Mouse (Mus musculus): Measurements from ENCODE around the gene Spz1.
A peak's percentile ranks its signal among the peaks of the same experiment; 100 is the strongest.
"Not testable (repeated sequence)": the region's sequence is repeated elsewhere in the genome, so short reads cannot be mapped to it uniquely, and the experiment has no call there.

The Spz1 gene

DNA sequence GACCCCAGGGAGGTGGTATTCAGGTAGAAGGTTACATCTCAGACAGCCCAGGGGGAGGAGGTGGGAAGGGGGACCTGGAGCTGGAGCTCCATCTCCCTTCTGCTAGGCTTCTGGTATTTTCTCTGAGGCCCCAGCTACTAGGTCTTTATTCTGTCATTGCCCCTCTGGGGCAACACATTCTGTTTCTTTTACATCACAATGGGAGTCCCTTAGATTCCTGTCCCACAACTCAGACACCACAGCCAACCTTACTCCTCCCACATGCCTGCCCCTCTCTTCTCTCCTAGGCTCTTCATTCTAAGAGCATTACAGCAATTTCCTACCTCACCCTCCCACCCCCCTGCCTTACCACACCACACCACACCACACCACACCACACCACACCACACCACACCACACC, at the start of gene Spz1:
TSS of gene Spz1 (minus strand) at position 101 of the 400 bp plus-strand sequence.
- no peak for DNase-seq

DNA sequence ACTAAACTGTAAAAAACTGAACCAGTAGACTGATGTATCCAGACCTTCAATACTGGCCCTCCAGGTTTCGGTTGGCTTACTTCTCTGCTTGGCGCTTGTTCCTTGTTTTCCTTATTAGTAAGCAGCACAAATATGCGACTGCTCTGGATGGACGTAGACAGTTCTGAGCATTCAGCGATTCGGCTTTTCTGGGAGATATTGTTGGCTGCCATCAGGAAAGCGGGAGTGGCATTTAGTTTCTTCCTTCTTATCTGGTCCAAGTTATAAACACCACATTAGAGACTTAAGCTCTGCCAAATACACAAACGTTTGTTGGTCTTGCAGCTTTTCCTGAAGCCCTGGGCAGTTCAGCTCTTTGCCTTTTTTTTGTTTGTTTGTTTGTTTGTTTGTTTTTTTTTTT, 40.5 kb upstream of the Spz1 start:
- DNase-seq, result no peak

DNA sequence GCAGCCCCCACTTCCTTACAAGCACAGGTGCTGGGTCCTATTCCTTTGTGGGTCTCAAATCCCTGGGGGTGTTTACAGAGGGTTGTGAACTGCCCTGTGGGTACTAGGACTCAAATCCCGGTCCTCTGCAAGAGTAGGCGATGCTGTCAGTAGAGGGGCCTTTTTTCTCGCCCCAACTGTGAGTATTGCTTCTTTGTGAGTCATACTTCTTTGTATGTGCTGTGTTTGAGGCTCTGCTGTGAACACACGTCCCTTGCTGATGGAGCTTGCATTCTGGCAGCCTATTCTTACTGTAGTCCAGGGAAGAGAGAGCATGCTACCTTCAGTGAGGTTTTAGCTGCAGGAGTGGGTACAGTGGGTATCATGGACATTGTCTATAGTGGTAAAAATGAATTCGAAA, 39.2 kb upstream of the Spz1 start:
- no peak for DNase-seq

DNA sequence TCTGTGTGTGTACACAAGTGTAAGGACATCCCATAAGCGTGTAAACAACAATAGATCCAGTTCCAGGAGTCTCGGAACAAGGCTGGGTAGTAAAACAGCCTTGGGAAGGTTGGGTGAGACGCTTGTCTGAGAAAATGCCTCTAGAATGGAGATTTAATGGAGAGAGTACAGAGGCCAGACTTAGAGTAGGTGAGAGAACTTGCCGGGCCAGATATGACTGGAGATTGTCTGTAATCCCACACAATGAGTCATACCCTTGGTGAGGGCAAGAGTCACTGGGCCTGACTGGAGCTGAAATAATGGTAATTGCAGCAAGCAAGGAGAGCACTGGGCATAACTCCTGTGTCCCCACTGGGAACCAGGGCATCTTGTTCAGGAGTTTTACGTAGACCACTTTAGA, 37.1 kb upstream of the Spz1 start:
- no peak for DNase-seq

DNA sequence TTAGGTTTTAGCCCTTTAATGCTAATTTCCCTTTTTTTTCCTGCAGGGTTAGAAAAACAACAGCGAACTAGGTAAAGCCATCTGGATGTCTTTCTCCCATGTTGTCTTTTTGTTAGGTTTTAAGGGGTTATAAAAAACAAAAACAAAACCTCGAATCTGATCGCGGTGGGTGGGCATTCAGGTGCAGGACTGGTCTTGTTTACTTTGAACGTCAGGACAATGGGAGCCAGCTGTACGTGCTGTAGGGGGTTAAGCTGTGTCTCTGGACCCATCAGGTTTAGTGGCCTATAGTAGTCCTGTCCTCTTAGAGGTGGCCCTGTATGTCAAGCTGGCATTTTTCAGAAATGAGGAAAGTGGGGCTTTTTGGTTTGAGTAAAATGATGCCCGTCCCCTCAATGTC, 35.9 kb upstream of the Spz1 start:
- DNase-seq, result no peak

DNA sequence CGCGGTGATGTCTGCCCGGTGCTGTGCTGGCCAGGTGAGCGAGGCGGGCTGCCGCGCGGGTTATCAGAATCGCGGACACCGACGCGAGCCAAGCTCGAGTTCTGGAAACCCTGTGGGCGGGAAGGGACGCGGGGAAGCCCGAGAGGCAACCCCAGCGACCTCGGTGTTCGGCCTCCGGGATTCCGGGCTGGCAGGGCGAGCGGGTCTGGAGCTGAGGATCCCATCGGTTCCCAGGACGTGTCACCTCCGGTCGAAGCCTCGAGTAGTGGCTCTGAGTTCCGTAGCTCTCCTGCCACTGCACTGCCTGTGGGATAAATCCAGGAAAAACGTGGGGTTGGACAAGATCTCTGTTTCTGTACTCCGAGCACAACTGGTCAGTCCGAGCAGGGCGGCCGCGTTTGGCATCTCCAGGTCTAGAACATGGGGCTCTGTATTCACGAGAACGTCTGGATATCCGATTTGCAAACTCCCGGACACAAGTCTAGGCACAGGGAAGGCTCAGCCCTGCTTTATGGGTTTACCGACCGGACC, 35.3 kb upstream of the Spz1 start:
- DNase-seq, result no peak

DNA sequence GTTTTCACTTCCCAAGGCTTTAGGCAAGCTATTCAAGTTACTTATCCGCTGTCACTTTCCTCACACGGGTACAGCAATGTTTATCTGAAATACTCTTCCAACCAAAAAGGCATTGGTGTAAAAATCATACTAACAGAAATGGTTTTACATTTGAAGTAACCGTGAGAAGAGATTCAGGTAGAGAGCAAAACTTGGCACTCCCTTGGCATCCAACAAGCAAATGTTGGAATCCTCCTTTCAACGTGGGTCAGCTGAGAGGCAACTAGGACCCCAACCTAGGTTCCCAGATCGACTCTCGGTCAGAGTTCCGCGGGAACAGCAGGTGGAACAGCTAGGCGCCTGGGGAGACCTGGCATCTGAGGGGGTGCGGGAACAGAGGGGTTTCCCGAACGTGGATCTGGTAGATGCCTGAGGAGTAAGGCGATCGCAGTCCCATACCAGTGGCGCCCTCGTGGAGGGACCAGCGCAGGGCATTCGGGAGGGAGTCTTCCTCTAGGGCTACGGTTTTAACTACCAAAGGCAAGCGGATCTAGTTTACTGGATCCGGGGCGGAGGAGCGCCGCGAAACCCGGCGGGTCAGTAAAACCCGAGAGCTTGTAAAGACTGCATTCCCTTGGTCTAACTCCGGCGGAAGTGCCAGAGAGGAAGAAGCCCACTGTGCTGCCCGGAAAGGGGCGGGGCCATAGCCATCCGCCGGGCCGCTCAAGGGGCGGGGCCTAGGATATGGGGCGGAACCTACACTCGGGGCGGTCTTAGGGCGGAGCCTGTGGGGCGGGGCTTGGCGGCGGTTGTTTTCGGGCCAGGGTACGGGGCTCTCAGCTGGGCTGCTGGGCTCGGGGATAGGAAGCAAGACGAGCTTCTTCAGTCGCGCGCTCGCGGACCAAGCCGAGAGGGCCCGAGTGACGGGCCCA, 34.6 kb upstream of the Spz1 start, which contains the start of gene Serinc5:
TSS of gene Serinc5 (plus strand) at position 781 of the 911 bp plus-strand sequence.
- peak; percentile 93 for DNase-seq

DNA sequence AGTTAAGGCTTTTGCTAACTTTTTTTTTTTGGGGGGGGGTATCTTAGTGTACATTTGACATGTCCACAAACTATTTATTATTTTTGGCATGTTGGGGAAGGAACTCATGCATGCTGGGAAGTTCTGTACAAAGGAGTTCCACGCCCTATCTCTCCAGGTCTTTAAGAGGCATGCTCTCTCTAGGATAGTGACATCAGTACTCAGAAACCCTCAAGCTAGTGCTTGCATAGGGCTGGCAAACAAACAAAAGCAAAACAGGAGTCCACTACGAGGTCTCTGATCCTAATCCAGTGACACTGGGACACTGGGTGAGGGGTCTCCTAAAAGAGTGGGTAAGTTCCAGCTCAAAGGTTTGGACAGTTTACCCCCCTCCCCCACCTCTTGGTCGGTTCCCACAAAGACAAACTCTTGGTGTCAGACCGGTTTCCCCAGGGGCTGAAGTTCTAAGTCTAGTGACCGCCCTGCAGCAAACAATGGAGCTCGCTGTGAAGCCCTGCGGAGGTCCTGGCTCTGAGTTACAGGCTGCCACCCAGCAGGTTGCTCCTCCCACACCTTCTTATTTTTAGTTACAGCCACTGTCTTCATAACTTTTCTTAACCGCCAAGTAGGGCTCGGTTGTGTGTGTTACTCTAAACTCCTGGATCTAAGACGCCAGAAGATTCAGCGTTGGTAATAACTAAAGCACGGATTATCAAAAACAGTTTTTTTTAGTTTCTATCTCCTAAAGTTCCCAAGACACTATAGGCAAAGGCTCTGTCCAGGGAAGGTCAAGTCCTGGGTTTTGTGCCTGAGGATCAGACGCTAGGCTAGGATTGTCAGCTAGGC, 33.7 kb upstream of the Spz1 start:
- DNase-seq, result peak; percentile 34

DNA sequence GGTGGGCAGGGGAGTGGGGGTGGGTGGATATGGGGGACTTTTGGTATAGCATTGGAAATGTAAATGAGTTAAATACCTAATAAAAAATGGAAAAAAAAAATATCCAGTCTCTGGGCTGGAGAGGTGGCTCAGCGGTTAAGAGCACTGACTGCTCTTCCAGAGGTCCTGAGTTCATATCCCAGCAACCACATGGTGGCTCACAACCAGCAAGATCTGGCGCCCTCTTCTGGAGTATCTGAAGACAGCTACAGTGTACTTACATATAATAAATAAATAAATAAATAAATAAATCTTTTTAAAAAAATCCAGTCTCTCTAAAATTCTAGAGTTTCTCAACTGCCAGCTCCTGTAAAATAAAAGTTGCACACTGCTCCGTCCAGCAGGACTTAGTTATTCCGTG, 29.3 kb upstream of the Spz1 start:
- DNase-seq, result not testable (repeated sequence)

DNA sequence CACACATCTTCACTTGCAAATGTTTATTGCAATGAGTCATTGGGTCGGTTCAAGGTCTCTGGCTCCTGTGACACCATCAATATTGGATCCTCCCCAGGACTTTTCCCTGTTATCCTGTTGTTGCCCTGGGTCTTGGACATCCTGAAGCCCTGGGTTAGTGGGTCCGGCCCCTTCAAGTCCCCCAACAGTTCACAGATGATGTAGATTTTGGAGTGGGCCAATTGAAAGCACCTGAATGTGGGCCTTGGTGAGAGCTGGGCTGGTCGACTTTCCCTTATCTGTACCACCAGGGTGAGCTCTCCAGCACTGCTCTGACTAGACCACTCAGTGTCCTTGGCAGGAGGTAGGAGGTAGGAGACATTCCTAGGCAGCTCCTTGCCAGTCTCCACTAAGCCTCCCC, 19.5 kb upstream of the Spz1 start:
- DNase-seq, result no peak

DNA sequence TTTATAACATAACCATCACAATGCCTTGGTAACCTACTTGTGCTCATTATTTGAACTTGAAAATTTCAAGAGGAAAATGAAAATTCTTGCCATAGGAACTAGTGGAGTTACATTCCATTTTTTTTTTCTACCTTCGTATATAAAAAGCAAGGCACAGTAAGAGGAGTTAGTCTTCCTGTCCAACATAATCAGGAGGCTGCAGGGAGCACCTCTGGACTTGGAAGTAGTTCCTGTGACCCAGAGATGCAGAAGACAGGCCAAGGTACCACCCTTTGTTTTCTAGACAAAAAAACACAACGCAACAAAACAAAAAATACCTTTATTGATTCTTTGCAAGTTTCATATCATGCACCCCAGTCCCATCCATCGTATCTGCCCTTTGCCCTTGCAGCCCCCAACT, 18.9 kb upstream of the Spz1 start:
- DNase-seq, result no peak

DNA sequence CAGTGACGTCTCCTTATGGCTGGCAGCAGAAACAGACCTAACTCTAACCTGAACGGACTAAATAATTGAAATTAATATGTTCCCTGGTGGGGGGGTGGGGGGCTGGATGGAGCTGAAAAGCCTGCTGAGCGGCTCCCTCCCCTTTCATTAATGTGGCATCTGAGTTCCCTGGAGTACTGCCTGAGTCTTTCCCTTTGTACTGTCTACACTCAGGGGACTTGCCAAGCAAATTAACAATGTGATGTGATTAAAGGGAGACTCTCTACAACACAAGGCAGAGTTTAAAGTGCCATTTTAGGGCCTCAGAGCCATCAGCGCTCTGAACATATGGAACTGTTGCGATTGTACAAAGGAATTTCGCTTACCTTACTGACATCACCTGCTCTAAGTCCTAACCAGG, 18.5 kb upstream of the Spz1 start:
- no peak for DNase-seq

DNA sequence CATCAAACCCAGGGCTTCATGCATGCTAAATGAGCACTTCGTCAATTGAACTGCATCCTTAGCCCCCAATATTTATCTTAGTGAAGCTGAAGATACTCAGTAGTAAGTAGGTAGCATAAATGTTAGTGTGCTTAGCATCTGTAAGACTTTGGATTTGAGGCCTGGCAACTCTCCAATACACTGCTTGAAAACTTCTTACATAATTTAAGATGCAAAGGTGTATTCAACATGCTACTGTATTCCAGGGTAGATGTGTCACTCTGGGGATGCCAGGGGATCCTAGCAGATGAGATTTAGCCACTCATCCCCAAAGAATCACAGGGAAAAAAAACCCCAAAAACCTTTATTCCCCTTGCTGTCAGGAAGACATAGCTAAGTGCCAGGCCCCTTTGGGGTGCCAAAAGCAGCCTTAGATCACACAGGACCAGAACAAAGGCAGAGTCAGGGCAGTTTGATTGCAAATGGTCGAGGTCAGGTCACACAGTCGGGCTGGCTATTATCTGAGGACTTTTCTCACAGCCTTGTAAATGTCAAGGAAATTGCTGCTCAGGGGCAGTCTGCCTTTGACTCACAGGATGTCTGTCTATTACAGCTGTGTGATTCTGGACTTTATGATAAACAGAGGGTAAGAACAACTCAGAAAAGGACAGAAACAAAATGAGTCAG, 17.9 kb upstream of the Spz1 start:
- DNase-seq, result no peak

DNA sequence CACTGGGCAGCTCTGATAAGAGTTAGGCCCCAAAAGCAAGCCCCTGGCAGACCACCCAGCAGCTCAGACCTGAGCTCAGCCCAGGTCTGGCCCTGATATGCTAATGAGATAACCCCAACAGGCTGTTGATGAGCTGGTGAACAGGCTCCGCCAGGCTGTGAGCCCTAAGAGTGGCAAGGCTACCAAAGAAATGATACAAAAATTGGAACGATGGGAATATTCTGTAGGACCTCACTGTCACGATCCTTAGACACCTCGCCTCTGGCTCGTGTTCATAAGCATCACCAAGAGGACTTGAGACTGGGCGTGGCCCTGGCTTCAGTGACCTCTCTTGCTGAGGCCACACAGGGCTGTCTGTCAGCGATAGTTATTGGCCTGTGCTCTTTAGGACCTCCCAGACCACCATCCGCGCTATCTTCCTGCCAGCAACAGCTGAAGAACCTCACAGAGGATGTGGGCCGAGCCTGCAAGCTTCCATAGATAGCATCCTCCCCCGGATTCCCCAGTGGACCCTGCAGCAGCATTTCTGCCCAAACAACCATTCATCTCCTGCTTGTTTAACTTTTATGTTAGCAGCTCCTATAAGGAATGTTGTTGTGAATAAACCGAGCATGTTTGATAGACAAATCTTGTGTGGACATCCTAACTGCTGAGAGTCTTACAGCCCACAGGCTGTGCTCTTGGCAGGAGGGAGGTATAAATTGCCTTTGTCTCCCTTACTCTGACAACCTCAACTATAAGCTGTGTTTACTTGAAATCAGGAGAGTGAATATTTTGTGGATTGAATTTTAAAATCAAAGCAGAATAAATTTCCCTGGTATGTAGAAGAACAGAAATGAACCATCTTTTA, 17.0 kb upstream of the Spz1 start:
- DNase-seq, result no peak

DNA sequence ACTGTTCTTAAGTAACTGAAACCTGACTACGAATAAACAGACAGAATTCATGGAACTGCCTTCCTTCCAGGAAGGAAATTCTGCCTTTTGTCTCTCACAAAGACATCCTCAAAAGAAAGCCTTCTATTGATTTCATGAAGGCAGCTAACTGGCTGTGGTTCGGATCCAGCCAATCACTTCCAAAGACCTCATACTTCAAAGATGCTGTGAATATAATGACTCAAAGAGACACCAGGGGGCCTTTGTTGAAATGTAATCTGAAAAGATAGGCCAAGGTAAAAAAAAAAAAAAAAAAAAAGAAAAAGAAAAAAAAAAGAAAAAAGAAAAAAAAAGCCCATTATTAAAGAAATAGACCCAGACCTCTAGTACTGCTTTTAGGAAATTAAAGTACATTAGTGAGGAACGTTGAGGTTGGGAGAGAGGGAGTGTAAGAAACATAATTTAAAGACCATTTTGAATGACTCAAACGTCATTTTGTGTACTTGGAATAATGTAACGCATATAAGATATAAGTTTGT, 16.4 kb upstream of the Spz1 start:
- no peak for DNase-seq

DNA sequence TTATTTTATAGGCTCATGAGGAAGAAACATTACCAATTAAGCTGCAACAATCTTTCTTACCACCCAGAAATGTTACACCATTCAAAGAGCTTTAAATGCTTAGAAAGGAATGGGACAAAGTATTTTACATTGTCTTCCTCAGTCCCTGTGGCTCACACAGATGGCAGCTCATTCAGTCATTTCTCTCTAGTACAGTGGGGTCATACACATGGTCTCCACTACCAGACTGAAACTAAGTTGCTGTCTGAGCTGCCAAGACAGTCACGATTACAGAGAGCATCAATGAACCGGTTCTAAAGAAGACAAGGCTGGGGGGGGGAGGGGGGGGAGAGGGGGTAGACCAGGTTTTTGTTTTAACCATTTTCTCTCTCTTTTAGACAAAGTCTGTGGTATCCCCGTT, 15.3 kb upstream of the Spz1 start:
- no peak for DNase-seq

DNA sequence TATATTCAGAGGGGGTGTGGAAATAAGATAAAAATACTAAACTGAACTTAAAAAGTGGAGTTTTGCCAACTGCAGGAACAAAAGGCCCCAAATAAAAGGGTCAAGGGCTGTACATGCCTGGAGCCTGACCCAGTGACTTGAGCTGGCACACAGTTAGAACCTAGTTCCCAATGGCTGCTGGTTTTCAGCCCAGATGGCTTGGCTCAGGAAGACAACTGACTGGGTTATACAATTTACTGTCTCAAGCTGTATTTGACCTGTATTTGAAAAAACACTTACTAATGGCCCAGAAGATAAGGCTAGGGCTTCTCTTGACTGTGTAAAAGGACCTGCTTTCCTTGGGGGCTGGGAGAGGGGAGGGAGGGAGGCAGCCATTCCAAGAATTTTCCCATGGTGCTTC, 13.3 kb upstream of the Spz1 start:
- DNase-seq, result peak; percentile 21

DNA sequence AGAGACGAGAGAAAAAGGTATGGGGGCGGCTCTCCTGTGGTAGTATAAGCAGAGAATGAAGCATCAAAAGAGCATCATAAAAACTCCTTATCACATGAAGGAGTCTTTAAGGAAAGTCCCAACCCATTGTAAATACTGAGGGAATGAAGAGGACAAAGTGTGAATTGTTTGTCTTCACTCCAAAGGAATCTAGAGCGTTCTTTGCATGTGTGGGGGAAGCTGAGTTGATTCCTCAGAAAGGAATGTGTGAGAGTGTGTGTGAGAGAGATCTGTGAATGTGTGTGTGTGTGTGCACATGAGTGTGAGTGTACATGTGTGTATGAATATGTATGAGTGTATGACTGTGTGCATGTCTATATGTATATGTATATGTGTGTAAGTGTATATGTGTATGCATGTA, 12.7 kb upstream of the Spz1 start:
- DNase-seq, result no peak

DNA sequence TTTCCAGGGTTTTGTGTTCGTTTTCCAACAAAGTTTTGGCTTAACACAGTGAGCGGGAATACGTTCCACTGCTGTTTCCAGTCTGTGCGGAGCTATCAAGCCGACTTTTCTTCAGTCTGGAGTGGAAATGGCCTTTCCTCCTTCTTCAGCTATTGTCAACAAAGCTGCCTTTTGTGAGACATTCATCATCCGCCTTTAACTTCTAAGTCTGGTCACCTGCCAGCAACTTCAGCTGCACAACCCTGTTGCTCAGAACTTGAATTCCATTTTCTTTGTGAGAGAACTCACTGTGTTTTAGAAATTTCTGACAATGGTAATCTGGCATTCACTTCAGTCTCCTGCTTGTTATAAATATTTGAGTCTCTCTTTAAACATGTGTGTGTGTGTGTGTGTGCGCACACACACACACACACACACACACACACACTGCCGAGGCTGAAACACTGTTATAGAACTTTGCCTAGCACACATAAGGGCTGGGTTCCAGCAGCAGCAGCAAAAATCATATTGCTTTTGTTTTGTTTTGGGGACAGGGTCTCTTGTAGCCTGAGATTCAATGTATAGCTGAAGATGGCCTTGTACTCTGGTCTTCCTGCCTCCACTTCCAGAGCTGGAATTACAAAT, 8.2 kb upstream of the Spz1 start:
- DNase-seq, result no peak

DNA sequence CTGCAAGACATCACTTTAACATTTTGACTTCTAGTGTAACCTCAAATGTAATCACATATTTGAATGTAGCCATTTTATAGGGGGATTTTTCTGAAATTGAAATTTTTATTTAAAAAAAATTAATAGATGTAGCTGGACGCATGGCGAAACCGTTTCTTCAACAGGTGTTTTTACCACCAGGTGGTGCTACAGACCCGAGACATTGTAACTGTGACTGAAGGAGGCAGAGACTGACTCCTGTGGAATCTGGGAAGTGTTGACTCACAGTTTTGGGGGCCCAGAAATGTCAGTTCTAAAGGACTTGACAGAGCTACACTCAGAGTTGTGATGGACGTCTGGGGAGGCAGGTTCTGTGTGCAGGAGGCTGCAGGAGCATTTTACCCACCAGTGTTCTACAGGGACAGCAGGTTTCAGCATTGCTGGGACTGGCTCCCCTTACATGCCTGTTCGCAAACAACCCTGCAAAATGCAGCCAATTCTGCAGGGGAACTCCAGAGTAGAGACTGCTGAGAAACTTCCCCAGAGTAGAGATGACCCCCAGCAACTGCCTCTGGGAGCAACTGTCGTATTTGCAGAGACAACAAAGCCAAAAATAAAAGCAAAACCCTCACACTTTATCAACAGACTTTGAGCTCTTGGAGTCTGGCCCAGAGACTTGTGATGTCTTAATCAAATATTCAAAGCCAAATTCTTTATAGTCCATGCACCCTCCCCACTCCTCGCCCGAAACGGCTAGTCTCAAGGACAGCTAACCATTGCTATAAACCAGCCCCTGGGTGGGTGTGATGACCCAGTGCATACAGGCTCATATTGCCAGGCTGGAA, 4.5 kb upstream of the Spz1 start:
- DNase-seq, result peak; percentile 14

DNA sequence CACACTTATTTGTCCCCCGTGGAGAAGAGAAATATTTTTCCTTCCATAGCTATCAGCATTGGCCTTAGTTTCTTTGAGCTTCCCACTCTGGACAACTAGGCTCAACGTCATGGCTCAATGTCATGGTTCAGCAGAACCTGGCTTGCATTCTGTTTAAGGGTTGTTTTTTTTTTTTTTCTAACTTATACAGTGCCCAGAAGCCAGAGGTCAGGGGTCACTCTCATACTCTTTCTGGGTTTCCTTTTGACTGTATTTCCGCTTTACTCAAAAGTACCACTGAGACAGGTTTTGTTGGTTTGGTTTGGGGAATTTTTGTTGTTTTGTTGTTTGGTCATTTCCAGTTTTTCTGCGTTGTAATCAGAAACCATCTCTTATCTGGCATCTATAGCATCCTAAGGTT, 2.2 kb upstream of the Spz1 start:
- DNase-seq, result no peak
